Mouse (Mus musculus): Measurements from ENCODE around the gene Gm20388. TPM values are rescaled to one million over a fixed set of nuclear protein-coding genes. Genes with fewer than 3 reads are reported as not detected.
A peak's percentile ranks its signal among the peaks of the same experiment; 100 is the strongest.

Gm20388 gene
- total RNA-seq, 1 experiment from 2014 or later = 18.4 TPM

- no peak for ATAC-seq (replicated peaks in 1 of 2; ENCODE audit: insufficient read depth in 1 of 2, low FRiP score in 2 of 2, low TSS enrichment in 1 of 2, low read depth in 1 of 2, poor library complexity in 2 of 2, severe bottlenecking in 2 of 2)
Observed at GRCm38 (mm10) chr8:122575735-122576647, 2665.3 kb downstream of the Gm20388 start.

GRCm38 (mm10) chr8:122576648-122577022, 2666.0 kb downstream of the Gm20388 start, which contains the start of gene Aprt:
TSS of gene Aprt (minus strand) at chr8:122576909.
- ATAC-seq (replicated peaks in 1 of 2; ENCODE audit: insufficient read depth in 1 of 2, low FRiP score in 2 of 2, low TSS enrichment in 1 of 2, low read depth in 1 of 2, poor library complexity in 2 of 2, severe bottlenecking in 2 of 2) = peak; percentile 88 to 96

GRCm38 (mm10) chr8:122577116-122577515, 2666.5 kb downstream of the Gm20388 start:
- no peak for ATAC-seq (replicated peaks in 1 of 2; ENCODE audit: insufficient read depth in 1 of 2, low FRiP score in 2 of 2, low TSS enrichment in 1 of 2, low read depth in 1 of 2, poor library complexity in 2 of 2, severe bottlenecking in 2 of 2)

GRCm38 (mm10) chr8:122579196-122579595, 2668.6 kb downstream of the Gm20388 start:
- no peak for ATAC-seq (replicated peaks in 1 of 2; ENCODE audit: insufficient read depth in 1 of 2, low FRiP score in 2 of 2, low TSS enrichment in 1 of 2, low read depth in 1 of 2, poor library complexity in 2 of 2, severe bottlenecking in 2 of 2)

- no peak for ATAC-seq (replicated peaks in 1 of 2; ENCODE audit: insufficient read depth in 1 of 2, low FRiP score in 2 of 2, low TSS enrichment in 1 of 2, low read depth in 1 of 2, poor library complexity in 2 of 2, severe bottlenecking in 2 of 2)
Observed at GRCm38 (mm10) chr8:122580926-122581325, 2670.3 kb downstream of the Gm20388 start.

GRCm38 (mm10) chr8:122584981-122585380, 2674.3 kb downstream of the Gm20388 start:
- ATAC-seq (replicated peaks in 1 of 2; ENCODE audit: insufficient read depth in 1 of 2, low FRiP score in 2 of 2, low TSS enrichment in 1 of 2, low read depth in 1 of 2, poor library complexity in 2 of 2, severe bottlenecking in 2 of 2) = no peak

- no peak for ATAC-seq (replicated peaks in 1 of 2; ENCODE audit: insufficient read depth in 1 of 2, low FRiP score in 2 of 2, low TSS enrichment in 1 of 2, low read depth in 1 of 2, poor library complexity in 2 of 2, severe bottlenecking in 2 of 2)
Observed at GRCm38 (mm10) chr8:122585411-122585891, 2674.8 kb downstream of the Gm20388 start.

- ATAC-seq (replicated peaks in 1 of 2; ENCODE audit: insufficient read depth in 1 of 2, low FRiP score in 2 of 2, low TSS enrichment in 1 of 2, low read depth in 1 of 2, poor library complexity in 2 of 2, severe bottlenecking in 2 of 2) = no peak
Observed at GRCm38 (mm10) chr8:122586171-122586570, 2675.5 kb downstream of the Gm20388 start.

GRCm38 (mm10) chr8:122586749-122587148, 2676.1 kb downstream of the Gm20388 start:
- no peak for ATAC-seq (replicated peaks in 1 of 2; ENCODE audit: insufficient read depth in 1 of 2, low FRiP score in 2 of 2, low TSS enrichment in 1 of 2, low read depth in 1 of 2, poor library complexity in 2 of 2, severe bottlenecking in 2 of 2)

- peak; percentile 43; a peak in 1 of 4 replicates for ATAC-seq (replicated peaks in 1 of 2; ENCODE audit: insufficient read depth in 1 of 2, low FRiP score in 2 of 2, low TSS enrichment in 1 of 2, low read depth in 1 of 2, poor library complexity in 2 of 2, severe bottlenecking in 2 of 2)
Observed at GRCm38 (mm10) chr8:122593240-122593639, 2682.6 kb downstream of the Gm20388 start.

GRCm38 (mm10) chr8:122593783-122594507, 2683.3 kb downstream of the Gm20388 start:
- no peak for ATAC-seq (replicated peaks in 1 of 2; ENCODE audit: insufficient read depth in 1 of 2, low FRiP score in 2 of 2, low TSS enrichment in 1 of 2, low read depth in 1 of 2, poor library complexity in 2 of 2, severe bottlenecking in 2 of 2)

GRCm38 (mm10) chr8:122596031-122596430, 2685.4 kb downstream of the Gm20388 start:
- peak in 1 of 2 experiments; percentile 26; a peak in 1 of 4 replicates for ATAC-seq (replicated peaks in 1 of 2; ENCODE audit: insufficient read depth in 1 of 2, low FRiP score in 2 of 2, low TSS enrichment in 1 of 2, low read depth in 1 of 2, poor library complexity in 2 of 2, severe bottlenecking in 2 of 2)

GRCm38 (mm10) chr8:122600666-122601065, 2690.0 kb downstream of the Gm20388 start:
- no peak for ATAC-seq (replicated peaks in 1 of 2; ENCODE audit: insufficient read depth in 1 of 2, low FRiP score in 2 of 2, low TSS enrichment in 1 of 2, low read depth in 1 of 2, poor library complexity in 2 of 2, severe bottlenecking in 2 of 2)

- ATAC-seq (replicated peaks in 1 of 2; ENCODE audit: insufficient read depth in 1 of 2, low FRiP score in 2 of 2, low TSS enrichment in 1 of 2, low read depth in 1 of 2, poor library complexity in 2 of 2, severe bottlenecking in 2 of 2) = no peak
Observed at GRCm38 (mm10) chr8:122604640-122605039, 2694.0 kb downstream of the Gm20388 start.

- ATAC-seq (replicated peaks in 1 of 2; ENCODE audit: insufficient read depth in 1 of 2, low FRiP score in 2 of 2, low TSS enrichment in 1 of 2, low read depth in 1 of 2, poor library complexity in 2 of 2, severe bottlenecking in 2 of 2) = no peak
Observed at GRCm38 (mm10) chr8:122605367-122605766, 2694.7 kb downstream of the Gm20388 start.

GRCm38 (mm10) chr8:122606810-122607209, 2696.2 kb downstream of the Gm20388 start:
- no peak for ATAC-seq (replicated peaks in 1 of 2; ENCODE audit: insufficient read depth in 1 of 2, low FRiP score in 2 of 2, low TSS enrichment in 1 of 2, low read depth in 1 of 2, poor library complexity in 2 of 2, severe bottlenecking in 2 of 2)

- no peak for ATAC-seq (replicated peaks in 1 of 2; ENCODE audit: insufficient read depth in 1 of 2, low FRiP score in 2 of 2, low TSS enrichment in 1 of 2, low read depth in 1 of 2, poor library complexity in 2 of 2, severe bottlenecking in 2 of 2)
Observed at GRCm38 (mm10) chr8:122610209-122610608, 2699.6 kb downstream of the Gm20388 start.
